Mouse (Mus musculus) testis, adult 2 months (tissue): ENCODE data around the gene Reg3d.

ENCODE experiments used
- CTCF ChIP-seq: fragments of 200-500 bp; IDR thresholded peaks from 2 replicates; pipeline ENCODE4 v1.5.1; 2012; ENCODE audit warnings: low read depth, mild to moderate bottlenecking, inconsistent platforms, low read length, moderate library complexity; ENCODE audit not compliant: control insufficient read depth, insufficient read depth, insufficient replicate concordance
- POLR2A ChIP-seq: fragments of 200-500 bp; IDR thresholded peaks from 2 replicates; pipeline ENCODE4 v1.6.1; 2012; ENCODE audit warnings: low read depth, mild to moderate bottlenecking, inconsistent platforms, low read length, moderate library complexity; ENCODE audit not compliant: control insufficient read depth

DNA sequence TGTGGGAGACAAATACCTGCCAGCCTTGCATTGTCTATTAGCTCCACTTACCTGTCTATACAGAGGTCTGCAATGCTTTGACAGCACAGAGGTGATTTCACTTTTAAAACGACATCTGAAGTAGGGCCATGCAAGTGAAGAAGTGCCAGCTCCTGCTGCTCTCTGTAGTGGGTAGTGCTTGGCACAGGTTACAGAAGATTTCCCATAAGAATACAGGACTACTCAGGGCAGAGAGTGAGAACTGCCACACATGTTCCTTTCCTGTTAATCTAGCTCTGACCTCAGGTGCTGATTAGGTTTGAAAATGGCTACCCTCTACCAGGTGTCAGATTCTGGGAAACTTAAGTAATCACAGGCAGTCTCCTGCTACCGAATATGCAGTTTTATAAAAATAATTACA lies at the start of gene Reg3d:
- TF ChIP-seq POLR2A (no peak), CTCF (no peak)
